ENCODE assay signal across 23 mouse cellular contexts in genomic region chr9:28756841-28757451, GRCm38 (mm10).
DNase-seq lines count a peak whose midpoint lies in the region; ATAC-seq lines count a peak whose summit lies in the region.
"Had no signal": no experiment of that assay in that cellular context is flagged by ENCODE, and none has a peak within 500 bp of the region (broad histone marks: within the 10 kb centered on the region; RNA-seq: fewer than 3 reads in every experiment).

No protein-coding gene starts in this region.

- H3K9ac ChIP-seq in hindbrain, embryonic 11.5 days (ENCODE audit: low read depth, low read length) = no peak overlapping the region
- H3K9ac ChIP-seq in hindbrain, embryonic 16.5 days (ENCODE audit: low read depth, low read length) = no peak overlapping the region
- H3K9ac ChIP-seq: forebrain, embryonic 12.5 days; heart, embryonic 15.5 days; liver, embryonic 13.5 days; neural tube, embryonic 13.5 days had no signal

- H3K4me2 ChIP-seq in hindbrain, embryonic 11.5 days (replicated peaks; ENCODE audit: low read depth, low read length) = no peak overlapping the region
- H3K4me2 ChIP-seq in hindbrain, embryonic 16.5 days (ENCODE audit: low read length) = no peak overlapping the region
- H3K4me2 ChIP-seq: forebrain, embryonic 12.5 days; heart, embryonic 15.5 days; liver, embryonic 13.5 days; neural tube, embryonic 13.5 days had no signal

- peak; percentile 14 for DNase-seq in hindbrain, embryonic 11.5 days (ENCODE audit: low spot score)
- DNase-seq in embryonic facial prominence, embryonic 10.5 days (ENCODE audit: low spot score) = peak; percentile 60
- DNase-seq in hindlimb bud, embryonic 11.5 days (ENCODE audit: extremely low spot score, low read depth, low spot score) = peak; percentile 66
- DNase-seq in mesoderm, embryonic 11.5 days (ENCODE audit: low read depth, low spot score) = peak; percentile 49
- no peak for DNase-seq in kidney, adult 18-20 months
- DNase-seq: adrenal gland, postnatal 25 days; cerebellum, adult 8-10 months; heart, postnatal 36 days; kidney, adult 11 months; kidney, postnatal 4 days; layer of hippocampus, adult 9-11 months; liver, embryonic 13.5 days; lung, adult 2 months; lung, postnatal 36 days; midbrain, embryonic 14.5 days; thymus, postnatal 14 days had no signal

- no peaks in the 10 kb centered on the region for H3K9me3 ChIP-seq in hindbrain, embryonic 11.5 days (ENCODE audit: control insufficient read depth, low read length)
- H3K9me3 ChIP-seq in hindbrain, embryonic 16.5 days (ENCODE audit: control insufficient read depth, low read length) = no peaks in the 10 kb centered on the region
- H3K9me3 ChIP-seq in embryonic facial prominence, embryonic 10.5 days = no peaks in the 10 kb centered on the region
- H3K9me3 ChIP-seq: forebrain, embryonic 12.5 days; heart, embryonic 15.5 days; liver, embryonic 13.5 days; megakaryocyte, embryonic 14.5 days; neural tube, embryonic 13.5 days had no signal

- H3K4me3 ChIP-seq in hindbrain, embryonic 11.5 days (ENCODE audit: low read depth, low read length) = no peak overlapping the region
- H3K4me3 ChIP-seq in hindbrain, embryonic 16.5 days (ENCODE audit: low read length) = no peak overlapping the region
- no peak overlapping the region for H3K4me3 ChIP-seq in embryonic facial prominence, embryonic 10.5 days
- H3K4me3 ChIP-seq: forebrain, embryonic 12.5 days; heart, embryonic 15.5 days; liver, embryonic 13.5 days; megakaryocyte, embryonic 14.5 days; neural tube, embryonic 13.5 days had no signal

- H3K27me3 ChIP-seq in hindbrain, embryonic 11.5 days (ENCODE audit: control insufficient read depth, insufficient read depth, low read length) = no peaks in the 10 kb centered on the region
- no peaks in the 10 kb centered on the region for H3K27me3 ChIP-seq in hindbrain, embryonic 16.5 days (replicated peaks; ENCODE audit: control insufficient read depth, insufficient read depth, low read length)
- no peaks in the 10 kb centered on the region for H3K27me3 ChIP-seq in embryonic facial prominence, embryonic 10.5 days (replicated peaks; ENCODE audit: low read depth, poor library complexity, severe bottlenecking)
- H3K27me3 ChIP-seq: forebrain, embryonic 12.5 days; heart, embryonic 15.5 days; liver, embryonic 13.5 days; megakaryocyte, embryonic 14.5 days; neural tube, embryonic 13.5 days had no signal

- H3K27ac ChIP-seq in hindbrain, embryonic 11.5 days (ENCODE audit: low read depth, low read length) = no peak overlapping the region
- no peak overlapping the region for H3K27ac ChIP-seq in hindbrain, embryonic 16.5 days (ENCODE audit: low read depth, low read length)
- no peak overlapping the region for H3K27ac ChIP-seq in embryonic facial prominence, embryonic 10.5 days (replicated peaks)
- H3K27ac ChIP-seq: forebrain, embryonic 12.5 days; heart, embryonic 15.5 days; hindbrain, postnatal 0 days; liver, embryonic 13.5 days; neural tube, embryonic 13.5 days had no signal

- no peak for ATAC-seq in hindbrain, embryonic 11.5 days (ENCODE audit: low FRiP score)
- no peak for ATAC-seq in hindbrain, embryonic 16.5 days
- no peak for ATAC-seq in activated CD4-positive, CD25-positive, alpha-beta regulatory T cell, adult 4 months
- ATAC-seq: hindbrain, postnatal 0 days had no signal

- H3K4me1 ChIP-seq in hindbrain, embryonic 11.5 days (replicated peaks; ENCODE audit: control insufficient read depth, insufficient read depth, low read length) = no peaks in the 10 kb centered on the region
- H3K4me1 ChIP-seq in hindbrain, embryonic 16.5 days (ENCODE audit: control insufficient read depth, insufficient read depth, low read depth, low read length) = no peaks in the 10 kb centered on the region
- H3K4me1 ChIP-seq in embryonic facial prominence, embryonic 10.5 days = no peaks in the 10 kb centered on the region
- H3K4me1 ChIP-seq: forebrain, embryonic 12.5 days; heart, embryonic 15.5 days; liver, embryonic 13.5 days; megakaryocyte, embryonic 14.5 days had no signal

- WGBS in hindbrain, embryonic 11.5 days = 69% methylated on average over 4 of the region's 4 CpGs
- WGBS in hindbrain, embryonic 16.5 days = 78% methylated on average over 4 of the region's 4 CpGs
- WGBS in embryonic facial prominence, embryonic 10.5 days = 60% methylated on average over 4 of the region's 4 CpGs

- no peaks in the 10 kb centered on the region for H3K36me3 ChIP-seq in hindbrain, embryonic 11.5 days (ENCODE audit: control insufficient read depth, insufficient read depth, low read length)
- no peaks in the 10 kb centered on the region for H3K36me3 ChIP-seq in hindbrain, embryonic 16.5 days (ENCODE audit: control insufficient read depth, insufficient read depth, low read length)
- H3K36me3 ChIP-seq in embryonic facial prominence, embryonic 10.5 days (replicated peaks) = no peaks in the 10 kb centered on the region
- H3K36me3 ChIP-seq: forebrain, embryonic 12.5 days; heart, embryonic 15.5 days; liver, embryonic 13.5 days; neural tube, embryonic 13.5 days had no signal
